Mouse (Mus musculus): ENCODE measurements around the gene Fcgr1. TPM values are rescaled to one million over a fixed set of nuclear protein-coding genes. Genes with fewer than 3 reads are reported as not detected.
"Not testable (repeated sequence)": the region's sequence is repeated elsewhere in the genome, so short reads cannot be mapped to it uniquely, and the experiment has no call there.

The Fcgr1 gene
- polyA plus RNA-seq (2015; fragmentation: Nextera tagmentation; extraction: Ambion mirVana) = 2.5 and 3.8 TPM in 2 replicates

DNA sequence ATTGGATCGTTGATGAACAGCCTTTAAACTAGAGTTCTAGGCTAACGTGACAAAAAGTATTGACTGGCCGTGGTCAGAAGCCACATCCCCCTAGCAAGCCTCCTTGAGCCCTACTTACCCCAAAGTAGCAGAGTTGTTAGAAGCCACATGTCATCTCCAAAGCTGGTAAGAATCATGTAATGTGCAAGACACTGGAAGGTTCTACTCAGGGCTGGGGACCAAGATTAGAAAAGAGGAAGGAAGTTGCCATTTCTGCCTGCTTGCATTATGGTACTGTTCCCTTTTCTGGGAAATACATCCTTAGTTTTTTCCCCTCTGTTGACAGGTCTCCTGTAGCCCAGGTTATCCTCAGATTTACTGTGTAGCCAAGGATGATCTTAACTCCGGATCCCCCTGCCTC, at the start of gene Fcgr1:
Gene Fcgr1, minus strand, starts transcription at position 183 of the 400 bp plus-strand sequence.
- no peaks in the 10 kb centered on the region for H3K36me3 ChIP-seq (ENCODE audit: control insufficient read depth, insufficient read depth, low read length)
- no peak within 1 kb of the TSS for H3K4me3 ChIP-seq (ENCODE audit: low read depth, low read length)
- TF ChIP-seq EP300 (optimal IDR thresholded peaks at IDR 0.05) = no peak
- TF ChIP-seq CTCF (IDR thresholded peaks at IDR 0.05; ENCODE audit: low read depth) = no peak
- ATAC-seq (ENCODE audit: low FRiP score, low TSS enrichment) (no peak), DNase-seq (ENCODE audit: low spot score) (no peak)
- no peak within 1 kb of the TSS for H3K27ac ChIP-seq (replicated peaks)
- WGBS = 75% methylated on average over 4 of the region's 4 CpGs
- no peaks in the 10 kb centered on the region for H3K27me3 ChIP-seq (ENCODE audit: control insufficient read depth, insufficient read depth, low read length)
- H3K9me3 ChIP-seq (ENCODE audit: control insufficient read depth, low read length) = no peaks in the 10 kb centered on the region
- no peaks in the 10 kb centered on the region for H3K4me1 ChIP-seq (replicated peaks; ENCODE audit: control insufficient read depth, insufficient read depth)
- no peak within 1 kb of the TSS for H3K4me2 ChIP-seq (replicated peaks; ENCODE audit: low read depth)
- no peak within 1 kb of the TSS for H3K9ac ChIP-seq (ENCODE audit: low read length)

DNA sequence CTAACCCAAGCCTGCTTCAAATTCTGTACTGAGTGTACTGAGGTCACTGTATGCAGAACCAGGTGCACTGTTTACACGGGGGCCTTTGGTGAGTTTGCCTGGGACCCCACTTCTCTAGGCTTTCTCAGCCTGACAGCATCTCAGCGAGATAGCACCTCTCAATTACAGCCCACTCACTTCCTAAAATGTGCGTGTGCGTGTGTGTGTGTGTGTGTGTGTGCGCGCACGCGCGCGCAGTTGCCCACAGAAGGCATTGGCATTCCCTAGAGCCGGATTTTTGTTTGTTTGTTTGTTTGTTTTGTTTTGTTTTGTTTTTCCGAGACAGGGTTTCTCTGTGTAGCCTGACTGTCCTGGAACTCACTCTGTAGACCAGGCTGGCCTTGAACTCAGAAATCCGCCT, 48.9 kb upstream of the Fcgr1 start:
- not testable (repeated sequence) for H3K36me3 ChIP-seq (ENCODE audit: control insufficient read depth, insufficient read depth, low read length); H3K4me3 ChIP-seq (ENCODE audit: low read depth, low read length); H3K4me1 ChIP-seq (replicated peaks; ENCODE audit: control insufficient read depth, insufficient read depth); H3K9me3 ChIP-seq (ENCODE audit: control insufficient read depth, low read length); H3K9ac ChIP-seq (ENCODE audit: low read length); H3K27ac ChIP-seq (replicated peaks); ATAC-seq (ENCODE audit: low FRiP score, low TSS enrichment); H3K4me2 ChIP-seq (replicated peaks; ENCODE audit: low read depth); DNase-seq (ENCODE audit: low spot score)
- H3K27me3 ChIP-seq (ENCODE audit: control insufficient read depth, insufficient read depth, low read length) = peaks cover 17% of the 10 kb centered on the region; the same call in 1 of the 2 replicates
- WGBS = 67% methylated on average over 12 of the region's 13 CpGs

- H3K4me1 ChIP-seq (replicated peaks; ENCODE audit: control insufficient read depth, insufficient read depth); H3K4me2 ChIP-seq (replicated peaks; ENCODE audit: low read depth); ATAC-seq (ENCODE audit: low FRiP score, low TSS enrichment); H3K4me3 ChIP-seq (ENCODE audit: low read depth, low read length); H3K27ac ChIP-seq (replicated peaks); H3K9ac ChIP-seq (ENCODE audit: low read length); H3K9me3 ChIP-seq (ENCODE audit: control insufficient read depth, low read length); DNase-seq (ENCODE audit: low spot score); H3K36me3 ChIP-seq (ENCODE audit: control insufficient read depth, insufficient read depth, low read length): not testable (repeated sequence)
- 32% methylated on average over 3 of the region's 3 CpGs for WGBS
- peaks cover 18% of the 10 kb centered on the region; the same call in 1 of the 2 replicates for H3K27me3 ChIP-seq (ENCODE audit: control insufficient read depth, insufficient read depth, low read length)
These were observed 48.3 kb upstream of the Fcgr1 start for GRCm38 (mm10) chr3:96342100-96342499.

DNA sequence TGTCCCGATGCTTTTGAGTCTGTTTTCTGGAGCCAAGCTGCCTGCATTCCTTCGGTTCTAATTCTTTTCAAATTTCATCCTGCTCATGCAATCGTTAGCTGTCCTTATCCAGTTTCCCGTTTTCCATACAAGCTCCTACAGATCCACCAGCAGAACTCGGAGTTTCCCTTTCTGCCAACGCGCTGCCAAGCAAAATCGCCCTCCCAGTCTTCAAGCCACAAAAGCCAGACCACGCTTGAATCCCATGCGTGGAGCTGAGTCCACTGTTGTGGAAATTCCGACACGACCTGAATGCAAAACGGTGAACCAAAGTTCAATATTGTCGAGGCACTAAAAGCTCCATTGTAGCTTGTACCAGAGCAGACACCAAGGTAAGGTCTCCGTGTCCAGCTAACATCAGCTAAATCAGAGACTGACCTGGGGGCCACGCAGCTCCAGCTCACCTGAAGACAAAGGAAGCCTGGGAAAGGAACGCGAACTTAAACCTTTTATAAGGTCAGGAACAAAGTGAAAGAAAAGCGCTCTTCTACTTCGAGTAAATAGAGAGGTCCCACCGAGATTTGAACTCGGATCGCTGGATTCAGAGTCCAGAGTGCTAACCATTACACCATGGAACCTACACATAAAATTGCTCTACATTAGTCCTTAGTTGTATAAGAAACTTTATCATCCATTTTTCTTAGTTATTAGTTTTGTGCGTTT, 47.0 kb upstream of the Fcgr1 start:
- H3K27me3 ChIP-seq (ENCODE audit: control insufficient read depth, insufficient read depth, low read length) = peaks cover 20% of the 10 kb centered on the region; the same call in 1 of the 2 replicates
- H3K4me3 ChIP-seq (ENCODE audit: low read depth, low read length) = no peak overlapping the region
- TF ChIP-seq EP300 (optimal IDR thresholded peaks at IDR 0.05) (no peak), CTCF (IDR thresholded peaks at IDR 0.05; ENCODE audit: low read depth) (no peak)
- ATAC-seq (ENCODE audit: low FRiP score, low TSS enrichment) (no peak), DNase-seq (ENCODE audit: low spot score) (no peak)
- no peaks in the 10 kb centered on the region for H3K9me3 ChIP-seq (ENCODE audit: control insufficient read depth, low read length)
- no peak overlapping the region for H3K27ac ChIP-seq (replicated peaks)
- no peak overlapping the region for H3K9ac ChIP-seq (ENCODE audit: low read length)
- WGBS = 4% methylated on average over 24 of the region's 24 CpGs
- H3K36me3 ChIP-seq (ENCODE audit: control insufficient read depth, insufficient read depth, low read length) = no peaks in the 10 kb centered on the region
- no peaks in the 10 kb centered on the region for H3K4me1 ChIP-seq (replicated peaks; ENCODE audit: control insufficient read depth, insufficient read depth)
- H3K4me2 ChIP-seq (replicated peaks; ENCODE audit: low read depth) = no peak overlapping the region

- Histone ChIP-seq H3K9me3 (ENCODE audit: control insufficient read depth, low read length) (no peaks in the 10 kb centered on the region), H3K4me3 (ENCODE audit: low read depth, low read length) (no peak overlapping the region), H3K4me2 (replicated peaks; ENCODE audit: low read depth) (no peak overlapping the region), H3K9ac (ENCODE audit: low read length) (no peak overlapping the region), H3K4me1 (replicated peaks; ENCODE audit: control insufficient read depth, insufficient read depth) (no peaks in the 10 kb centered on the region), H3K27me3 (ENCODE audit: control insufficient read depth, insufficient read depth, low read length) (peaks cover 20% of the 10 kb centered on the region; the same call in 1 of the 2 replicates), H3K27ac (replicated peaks) (no peak overlapping the region), H3K36me3 (ENCODE audit: control insufficient read depth, insufficient read depth, low read length) (no peaks in the 10 kb centered on the region)
- TF ChIP-seq EP300 (optimal IDR thresholded peaks at IDR 0.05) (no peak), CTCF (IDR thresholded peaks at IDR 0.05; ENCODE audit: low read depth) (no peak)
- ATAC-seq (ENCODE audit: low FRiP score, low TSS enrichment) (no peak), DNase-seq (ENCODE audit: low spot score) (no peak)
- WGBS = 36% methylated on average over 16 of the region's 16 CpGs
These were observed 45.2 kb upstream of the Fcgr1 start for GRCm38 (mm10) chr3:96338849-96339480.

DNA sequence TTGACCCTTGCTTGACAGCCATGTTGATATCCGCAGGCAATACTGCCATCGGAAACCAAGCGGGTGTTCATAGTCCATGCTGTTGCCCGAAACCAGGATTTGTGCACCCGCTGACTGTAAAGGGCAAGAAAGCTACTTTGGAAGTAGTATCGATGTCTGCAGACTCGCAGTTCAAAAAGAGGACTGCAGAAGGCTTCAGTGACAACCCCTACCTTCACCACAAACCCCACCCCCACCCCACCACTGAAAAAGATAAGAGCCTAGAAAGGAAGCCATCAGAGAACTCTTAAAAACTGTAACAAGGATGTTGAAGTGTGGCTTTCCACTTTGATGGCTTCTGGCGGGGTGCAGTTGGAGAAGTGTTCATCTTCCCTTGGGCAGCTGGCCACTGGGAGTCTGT, 44.3 kb upstream of the Fcgr1 start:
- H3K27ac ChIP-seq (replicated peaks) = no peak overlapping the region
- peaks cover 20% of the 10 kb centered on the region; the same call in 1 of the 2 replicates for H3K27me3 ChIP-seq (ENCODE audit: control insufficient read depth, insufficient read depth, low read length)
- TF ChIP-seq EP300 (optimal IDR thresholded peaks at IDR 0.05) (no peak), CTCF (IDR thresholded peaks at IDR 0.05; ENCODE audit: low read depth) (no peak)

More for the DNA sequence above, 44.3 kb upstream of the Fcgr1 start:
- WGBS = 90% methylated on average over 8 of the region's 8 CpGs
- H3K4me3 ChIP-seq (ENCODE audit: low read depth, low read length) = no peak overlapping the region
- ATAC-seq (ENCODE audit: low FRiP score, low TSS enrichment) (no peak), DNase-seq (ENCODE audit: low spot score) (no peak)
- no peaks in the 10 kb centered on the region for H3K36me3 ChIP-seq (ENCODE audit: control insufficient read depth, insufficient read depth, low read length)
- H3K9ac ChIP-seq (ENCODE audit: low read length) = no peak overlapping the region
- H3K9me3 ChIP-seq (ENCODE audit: control insufficient read depth, low read length) = no peaks in the 10 kb centered on the region
- no peaks in the 10 kb centered on the region; the same call in 1 of the 2 replicates for H3K4me1 ChIP-seq (replicated peaks; ENCODE audit: control insufficient read depth, insufficient read depth)
- H3K4me2 ChIP-seq (replicated peaks; ENCODE audit: low read depth) = no peak overlapping the region
